Mouse (Mus musculus): ENCODE data around the gene Ppia.
"Not testable (repeated sequence)": the region's sequence is repeated elsewhere in the genome, so short reads cannot be mapped to it uniquely, and the experiment has no call there.

Ppia gene

GRCm38 (mm10) chr11:6404699-6405566, 10.3 kb upstream of the Ppia start:
- DNase-seq (ENCODE audit: low spot score): no peak

- DNase-seq (ENCODE audit: low spot score): no peak
Observed at GRCm38 (mm10) chr11:6405591-6406081, 9.6 kb upstream of the Ppia start.

DNA sequence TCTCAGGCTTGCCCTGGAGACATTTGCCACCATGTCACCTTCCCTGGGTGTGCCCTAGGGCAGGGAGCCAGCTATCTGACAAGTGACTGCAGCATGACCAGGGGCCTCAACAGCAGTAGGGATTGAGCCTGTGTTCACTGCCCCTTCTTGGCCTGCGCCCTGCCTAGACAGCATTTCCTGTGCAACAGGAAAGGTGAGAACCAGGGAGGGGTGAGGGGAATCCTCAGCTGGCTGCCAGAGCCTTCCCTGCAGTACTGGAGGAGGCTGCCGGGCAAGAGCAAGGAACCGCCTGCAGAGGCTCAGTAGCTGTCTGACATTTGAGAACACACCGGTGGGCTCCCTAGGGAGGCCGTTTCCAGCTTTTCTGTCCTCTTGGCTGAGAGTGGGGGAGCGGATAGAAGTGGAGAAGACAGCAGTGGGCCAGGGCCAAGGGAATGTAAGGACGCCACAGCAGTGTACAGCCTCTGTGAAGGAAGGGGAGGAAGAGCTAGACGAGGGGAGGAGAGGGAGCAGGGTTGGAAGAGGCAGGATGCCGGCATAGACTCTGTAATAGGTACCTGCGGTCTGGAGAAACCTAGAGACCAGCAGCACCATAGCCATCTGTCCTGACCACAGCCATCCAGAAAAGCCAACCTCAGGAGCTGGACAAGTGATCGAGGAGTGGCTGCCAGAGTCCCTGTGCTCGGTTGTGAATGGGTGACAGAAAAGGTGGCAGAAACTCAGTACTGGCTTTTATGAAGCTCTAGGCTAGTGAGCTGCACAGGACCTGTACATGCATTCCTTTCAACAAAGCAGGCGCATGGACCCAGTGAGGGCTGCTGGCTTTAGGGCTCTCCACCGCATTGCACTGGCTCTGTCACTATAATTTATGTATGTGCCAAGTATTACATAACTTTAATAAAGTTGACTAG, 8.7 kb upstream of the Ppia start:
- peak; percentile 70 for DNase-seq (ENCODE audit: low spot score)

DNA sequence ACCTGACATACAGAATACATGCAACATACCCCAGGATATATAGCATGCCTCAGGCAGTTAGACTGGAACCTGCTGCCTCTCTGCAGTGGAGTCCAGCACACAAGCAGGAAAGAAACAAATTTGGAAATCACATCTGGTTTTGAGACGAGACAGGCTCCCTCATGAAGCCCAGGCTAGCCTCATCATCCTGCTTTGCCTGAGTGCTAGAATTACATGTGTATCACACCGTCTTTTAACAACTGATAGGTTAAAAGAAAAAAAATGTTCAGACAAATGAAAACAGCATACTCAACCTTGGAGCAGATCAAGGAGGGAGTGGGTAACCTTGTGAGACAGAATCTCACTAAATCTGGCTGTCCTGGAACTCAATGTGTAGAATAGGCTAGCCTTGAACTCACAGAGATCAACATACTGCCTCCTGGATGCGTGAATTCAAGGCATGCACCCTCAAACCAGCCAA, 8.1 kb upstream of the Ppia start:
- no peak for DNase-seq (ENCODE audit: low spot score)

DNA sequence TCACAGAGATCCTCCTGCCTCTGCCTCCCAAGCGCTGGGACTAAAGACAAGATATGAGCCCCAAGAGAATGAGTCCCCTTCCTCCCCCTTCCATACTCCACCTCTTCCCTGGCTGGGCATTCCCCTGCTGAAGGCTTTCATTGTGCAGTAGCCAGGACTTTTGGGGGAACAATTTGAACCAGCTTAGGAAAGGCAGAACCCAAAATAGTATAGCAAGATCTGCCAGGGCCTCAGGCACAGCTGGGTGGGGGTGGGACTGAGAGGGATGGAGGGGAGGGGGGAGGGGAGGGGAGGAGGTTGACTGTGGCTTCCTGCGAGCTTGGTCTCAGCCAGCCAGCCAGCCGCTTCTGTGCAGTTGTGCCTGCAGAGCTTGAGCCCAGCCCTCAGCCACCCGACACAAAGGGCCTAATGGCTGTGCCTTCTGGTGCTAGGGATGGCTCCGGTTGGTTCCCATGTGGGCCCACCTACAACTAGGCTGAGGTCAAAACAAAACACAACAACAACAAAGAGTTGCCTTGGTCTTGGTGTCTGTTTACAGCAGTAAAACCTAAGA, 5.1 kb upstream of the Ppia start:
- no peak for DNase-seq (ENCODE audit: low spot score)

DNA sequence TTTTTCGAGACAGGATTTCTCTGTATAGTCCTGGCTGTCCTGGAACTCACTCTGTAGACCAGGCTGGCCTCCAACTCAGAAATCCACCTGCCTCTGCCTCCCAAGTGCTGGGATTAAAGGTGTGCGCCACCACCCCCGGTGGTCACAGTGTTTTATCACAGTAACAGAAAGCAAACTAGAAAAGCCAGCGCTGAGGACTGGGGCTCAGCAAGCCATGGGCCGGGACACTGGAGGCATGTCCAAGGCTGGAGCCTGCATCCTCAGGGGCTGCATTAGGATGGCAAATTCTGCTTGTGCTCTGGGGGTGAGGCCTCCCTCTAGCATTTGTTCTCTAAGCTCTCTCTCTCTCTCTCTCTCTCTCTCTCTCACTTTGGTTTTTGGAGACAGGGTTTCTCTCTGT, 4.5 kb upstream of the Ppia start:
- DNase-seq (ENCODE audit: low spot score): not testable (repeated sequence)

DNA sequence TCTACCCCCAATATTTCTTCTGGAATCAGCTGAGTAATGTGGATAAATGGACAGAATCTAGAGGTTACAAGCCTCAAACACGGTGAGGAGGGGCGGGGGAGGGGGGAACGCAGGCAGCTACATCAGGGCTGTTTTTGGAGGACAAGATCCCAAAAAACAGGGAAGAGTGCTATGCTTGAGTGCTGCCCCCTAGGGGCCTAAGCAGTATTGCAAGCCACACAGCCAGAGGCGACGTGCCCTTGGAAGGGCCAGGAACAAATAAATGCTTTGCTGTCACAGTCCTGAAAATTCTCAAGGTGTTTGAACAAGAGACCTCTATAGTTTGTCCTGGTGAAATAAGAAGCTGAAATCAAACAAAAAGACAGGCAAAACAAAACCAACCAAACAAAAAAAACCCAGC, 3.6 kb upstream of the Ppia start:
- peak; percentile 88 for DNase-seq (ENCODE audit: low spot score)

DNA sequence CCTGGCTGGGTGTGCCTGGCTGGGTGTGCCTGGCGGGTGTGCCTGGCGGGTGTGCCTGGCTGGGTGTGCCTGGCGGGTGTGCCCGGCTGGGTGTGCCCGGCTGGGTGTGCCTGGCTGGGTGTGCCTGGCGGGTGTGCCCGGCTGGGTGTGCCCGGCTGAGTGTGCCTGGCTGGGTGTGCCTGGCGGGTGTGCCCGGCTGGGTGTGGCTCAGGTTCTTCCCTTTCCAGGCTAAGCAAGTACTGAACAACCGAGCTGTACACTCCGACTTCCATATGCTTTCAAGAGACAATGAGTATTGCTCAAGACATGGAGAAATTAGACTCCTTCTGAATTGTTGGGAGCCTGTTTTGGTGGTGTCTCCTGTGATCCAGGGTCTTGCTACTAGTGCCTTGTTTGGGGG, 2.0 kb upstream of the Ppia start:
- no peak for DNase-seq (ENCODE audit: low spot score)

DNA sequence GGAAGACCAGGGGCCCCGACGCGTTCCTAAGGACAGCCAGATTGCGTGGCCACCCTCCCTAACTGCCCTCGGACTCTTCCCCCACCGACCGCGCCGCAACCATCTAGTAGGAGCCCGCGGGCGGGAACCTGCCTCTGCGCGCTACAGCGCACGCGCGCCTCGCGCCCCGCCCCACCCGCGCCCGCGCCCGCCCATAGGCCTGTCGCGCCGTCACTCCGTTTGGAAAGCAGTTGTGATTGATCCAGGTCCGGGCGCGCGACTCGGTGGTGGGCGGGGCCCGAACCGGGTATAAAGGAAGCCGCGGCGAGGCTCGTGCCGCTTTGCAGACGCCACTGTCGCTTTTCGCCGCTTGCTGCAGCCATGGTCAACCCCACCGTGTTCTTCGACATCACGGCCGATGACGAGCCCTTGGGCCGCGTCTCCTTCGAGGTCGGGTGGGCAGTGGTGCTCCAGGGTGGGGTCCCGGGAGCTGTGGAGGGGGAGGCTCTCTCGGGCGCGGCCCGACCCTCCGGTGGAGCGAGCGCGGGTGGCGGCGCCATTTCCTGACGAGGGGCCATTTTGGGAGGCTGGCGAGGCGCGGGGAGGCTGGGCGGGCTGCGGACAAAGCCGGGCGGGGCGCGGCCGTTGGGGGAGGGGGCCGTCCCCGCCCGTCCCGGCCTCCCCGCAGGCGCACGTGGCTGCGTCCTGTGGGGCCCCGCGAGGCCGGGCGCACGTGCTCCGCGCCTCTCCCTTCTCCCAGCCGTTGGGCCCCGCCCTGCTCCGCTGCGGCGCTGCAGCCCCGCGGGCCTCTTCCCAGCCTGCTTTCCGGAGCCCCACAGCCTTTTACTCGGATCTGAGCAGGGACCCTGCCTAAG, 535 bp downstream of the Ppia start:
- peak; percentile 97 for DNase-seq (ENCODE audit: low spot score)

DNA sequence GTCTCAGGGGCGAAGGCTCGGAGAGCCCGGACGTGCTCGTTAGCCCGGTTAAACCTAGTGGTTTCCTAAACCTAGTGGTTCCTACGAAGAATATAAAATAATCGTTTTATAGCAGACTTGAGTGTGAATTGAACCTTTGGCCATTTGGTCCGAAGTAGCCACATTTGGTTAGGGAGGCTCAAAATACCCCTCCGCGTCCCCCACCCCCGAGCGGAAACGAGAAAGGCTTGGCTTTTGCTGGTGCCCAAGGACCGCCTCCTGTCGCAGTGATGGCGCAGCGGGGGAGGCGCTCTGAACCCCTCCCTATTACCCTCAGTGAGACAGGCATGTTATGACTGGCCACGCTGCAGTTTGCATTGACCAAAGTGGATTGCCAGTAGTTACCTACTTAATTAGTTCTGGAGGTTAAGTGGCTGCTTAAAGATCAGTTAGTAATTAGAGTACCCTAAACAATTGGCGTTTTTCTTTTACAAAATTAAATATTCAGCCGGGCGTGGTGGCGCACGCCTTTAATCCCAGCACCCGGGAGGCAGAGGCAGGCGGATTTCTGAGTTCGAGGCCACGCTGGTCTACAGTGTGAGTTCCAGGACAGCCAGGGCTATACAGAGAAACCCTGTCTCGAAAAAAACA, 1.3 kb downstream of the Ppia start:
- DNase-seq (ENCODE audit: low spot score): peak; percentile 82

- DNase-seq (ENCODE audit: low spot score): no peak
Observed at GRCm38 (mm10) chr11:6417069-6417468, 1.8 kb downstream of the Ppia start.

DNA sequence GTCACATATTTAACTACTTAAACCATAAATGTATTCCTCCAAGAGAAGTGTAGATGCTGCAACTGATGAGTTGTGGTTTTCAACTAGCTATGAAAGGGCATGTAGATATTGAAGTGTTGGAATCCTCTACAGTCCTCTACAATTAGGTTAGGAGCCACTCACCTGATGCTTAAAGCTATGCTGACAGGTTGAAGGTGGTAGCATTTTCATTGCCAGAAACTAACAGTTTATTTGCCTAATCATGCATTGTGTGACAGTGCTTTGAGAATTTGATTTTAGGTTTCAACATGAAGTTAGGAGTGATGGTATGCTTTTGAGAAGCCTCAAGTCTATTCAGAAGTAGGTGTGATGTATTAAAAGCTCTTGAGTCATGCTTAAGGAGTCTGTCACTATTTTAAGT, 2.2 kb downstream of the Ppia start:
- DNase-seq (ENCODE audit: low spot score): no peak

DNA sequence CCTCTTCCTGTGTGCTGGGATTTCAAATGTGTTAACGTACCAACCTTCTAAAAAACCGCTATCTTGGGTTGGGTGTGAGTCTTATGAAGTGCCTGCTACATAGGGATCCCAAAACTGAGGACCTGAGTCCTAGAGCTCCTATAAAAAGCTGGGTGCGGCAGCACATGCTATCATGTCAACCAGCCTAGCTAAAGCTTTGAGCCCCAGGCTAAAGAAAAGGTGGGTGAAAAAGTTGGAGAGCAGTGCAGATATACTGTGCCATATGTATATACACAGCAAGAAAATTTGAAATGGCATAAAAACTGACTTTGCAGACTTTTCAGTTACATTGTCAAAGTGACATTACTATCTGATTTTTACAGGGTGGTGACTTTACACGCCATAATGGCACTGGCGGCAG, 3.5 kb downstream of the Ppia start:
- no peak for DNase-seq (ENCODE audit: low spot score)

- peak; percentile 14 for DNase-seq (ENCODE audit: low spot score)
Observed at GRCm38 (mm10) chr11:6419156-6419555, 3.9 kb downstream of the Ppia start.

- no peak for DNase-seq (ENCODE audit: low spot score)
Observed at GRCm38 (mm10) chr11:6420283-6420703, 5.0 kb downstream of the Ppia start.

DNA sequence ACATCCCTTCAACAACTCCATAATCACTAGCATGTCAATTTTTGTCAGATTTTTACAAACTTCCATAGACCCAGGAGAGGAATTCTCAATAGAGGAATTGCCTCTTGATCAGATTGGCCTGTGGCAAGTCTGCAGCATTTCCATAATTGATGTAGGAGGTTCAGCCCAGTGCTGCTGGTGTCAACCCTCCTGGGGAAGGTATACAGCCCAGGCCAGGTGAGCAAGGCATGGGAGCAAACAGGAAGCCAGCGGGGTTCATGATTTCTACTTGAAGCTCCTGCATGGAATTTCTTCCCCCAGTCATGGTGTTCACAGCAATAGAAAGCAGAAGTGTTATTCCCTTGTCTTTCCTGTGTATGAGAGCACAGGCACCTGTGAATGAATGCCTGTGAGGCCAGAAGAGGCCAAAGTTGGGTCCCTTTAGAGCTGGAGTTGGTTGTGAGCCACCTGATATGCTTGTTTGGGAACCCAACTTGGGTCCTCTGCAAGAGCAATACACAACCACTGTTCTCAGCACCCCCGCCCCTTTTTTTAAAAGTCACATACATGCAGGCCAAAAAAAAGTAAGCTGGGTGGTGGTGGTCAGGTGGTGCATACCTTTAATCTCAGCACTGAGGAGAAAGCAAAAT, 5.6 kb downstream of the Ppia start:
- no peak for DNase-seq (ENCODE audit: low spot score)

GRCm38 (mm10) chr11:6430186-6430585, 14.9 kb downstream of the Ppia start:
- DNase-seq (ENCODE audit: low spot score): no peak

DNA sequence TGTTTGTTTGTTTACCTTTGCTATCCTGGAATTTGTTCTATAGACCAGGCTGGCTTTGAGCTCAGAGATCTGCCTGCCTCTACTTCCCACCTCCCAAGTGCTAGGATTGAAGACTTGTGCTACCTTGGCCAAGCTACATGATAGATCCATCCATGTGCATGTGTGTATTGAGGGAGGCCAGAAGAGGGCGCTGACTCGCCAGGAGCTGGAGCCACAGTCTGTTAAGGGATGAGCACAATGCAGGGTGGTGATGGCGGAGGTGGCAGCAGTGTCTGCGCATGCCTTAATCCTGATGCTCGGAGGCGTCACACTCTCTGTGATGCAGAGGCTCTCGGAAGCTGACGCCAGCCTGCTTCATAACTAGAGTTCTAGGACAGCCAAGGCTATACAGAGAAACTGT, 21.2 kb downstream of the Ppia start:
- DNase-seq (ENCODE audit: low spot score): peak; percentile 60

- DNase-seq (ENCODE audit: low spot score): no peak
Observed at GRCm38 (mm10) chr11:6437667-6438066, 22.4 kb downstream of the Ppia start.

DNA sequence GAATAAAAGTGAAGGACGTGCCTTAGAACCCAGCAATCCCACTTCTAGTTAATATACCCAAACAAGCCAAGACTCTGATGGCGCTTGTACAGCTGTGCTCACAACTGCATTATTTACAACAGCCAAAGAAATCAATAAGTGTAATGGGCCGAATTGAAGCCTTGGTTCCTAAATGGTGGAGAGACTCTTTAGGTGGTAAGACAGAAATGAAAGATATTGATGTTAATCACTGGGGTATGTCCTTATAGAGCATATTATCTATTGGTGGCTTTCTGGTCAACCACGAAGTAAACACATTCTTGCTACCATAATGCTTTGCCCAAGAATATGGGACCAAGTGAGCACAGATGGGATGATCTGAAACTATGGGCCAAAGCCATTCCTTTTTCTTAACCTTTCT, 24.9 kb downstream of the Ppia start:
- no peak for DNase-seq (ENCODE audit: low spot score)

GRCm38 (mm10) chr11:6442566-6442965, 27.3 kb downstream of the Ppia start:
- DNase-seq (ENCODE audit: low spot score): no peak

All from embryo, embryonic 10.5 days (tissue).